Mouse (Mus musculus): Measurements from ENCODE around the gene Ptch2. TPM values are rescaled to one million over a fixed set of nuclear protein-coding genes. Genes with fewer than 3 reads are reported as not detected.

The Ptch2 gene
- polyA plus RNA-seq, 1 experiment, result 5.0 TPM

- H3K4me1 ChIP-seq (ENCODE audit: control insufficient read depth, insufficient read depth, low read length), result peaks cover 7% of the 10 kb centered on the region; the same call in 1 of the 2 replicates
- no peaks in the 10 kb centered on the region for H3K36me3 ChIP-seq (ENCODE audit: control insufficient read depth, insufficient read depth, low read length)
- no peak overlapping the region for H3K27ac ChIP-seq (ENCODE audit: insufficient read depth, low read depth, low read length)
- 68% methylated on average over 9 of the region's 9 CpGs for WGBS
- no peak overlapping the region for H3K4me3 ChIP-seq (ENCODE audit: insufficient read depth, low read depth, low read length)
- H3K27me3 ChIP-seq (replicated peaks; ENCODE audit: control insufficient read depth, insufficient read depth, low read length), result no peaks in the 10 kb centered on the region
- DNase-seq, result no peak
- TF ChIP-seq CTCF (conservative IDR thresholded peaks at IDR 0.05; ENCODE audit: insufficient read depth, insufficient read length, low read depth, low read length) (no peak), POLR2A (IDR thresholded peaks at IDR 0.05; ENCODE audit: low read depth, low read length) (no peak)
These were observed 27.8 kb downstream of the Ptch2 start for GRCm38 (mm10) chr4:117123546-117124217.

- 71% methylated on average over 3 of the region's 3 CpGs for WGBS
- no peak for DNase-seq
- H3K27ac ChIP-seq (ENCODE audit: insufficient read depth, low read depth, low read length), result no peak overlapping the region; the same call in 1 of the 2 replicates
- no peak overlapping the region for H3K4me3 ChIP-seq (ENCODE audit: insufficient read depth, low read depth, low read length)
- no peaks in the 10 kb centered on the region for H3K27me3 ChIP-seq (replicated peaks; ENCODE audit: control insufficient read depth, insufficient read depth, low read length)
- peaks cover 7% of the 10 kb centered on the region; the same call in 1 of the 2 replicates for H3K4me1 ChIP-seq (ENCODE audit: control insufficient read depth, insufficient read depth, low read length)
- TF ChIP-seq POLR2A (IDR thresholded peaks at IDR 0.05; ENCODE audit: low read depth, low read length), result no peak
- TF ChIP-seq CTCF (conservative IDR thresholded peaks at IDR 0.05; ENCODE audit: insufficient read depth, insufficient read length, low read depth, low read length), result no peak
- no peaks in the 10 kb centered on the region for H3K36me3 ChIP-seq (ENCODE audit: control insufficient read depth, insufficient read depth, low read length)
These were observed 28.3 kb downstream of the Ptch2 start for GRCm38 (mm10) chr4:117124218-117124517.

GRCm38 (mm10) chr4:117124518-117125347 is 28.9 kb downstream of the Ptch2 start:
- no peak overlapping the region for H3K4me3 ChIP-seq (ENCODE audit: insufficient read depth, low read depth, low read length)
- TF ChIP-seq CTCF (conservative IDR thresholded peaks at IDR 0.05; ENCODE audit: insufficient read depth, insufficient read length, low read depth, low read length), result no peak
- TF ChIP-seq POLR2A (IDR thresholded peaks at IDR 0.05; ENCODE audit: low read depth, low read length), result no peak
- H3K27ac ChIP-seq (ENCODE audit: insufficient read depth, low read depth, low read length), result peak overlapping the region; percentile 99
- H3K27me3 ChIP-seq (replicated peaks; ENCODE audit: control insufficient read depth, insufficient read depth, low read length), result no peaks in the 10 kb centered on the region
- H3K36me3 ChIP-seq (ENCODE audit: control insufficient read depth, insufficient read depth, low read length), result no peaks in the 10 kb centered on the region
- peak; percentile 59 for DNase-seq
- H3K4me1 ChIP-seq (ENCODE audit: control insufficient read depth, insufficient read depth, low read length), result peaks cover 7% of the 10 kb centered on the region; the same call in 1 of the 2 replicates
- WGBS, result 52% methylated on average over 14 of the region's 14 CpGs

- Histone ChIP-seq H3K4me1 (ENCODE audit: control insufficient read depth, insufficient read depth, low read length) (peaks cover 7% of the 10 kb centered on the region; the same call in 1 of the 2 replicates), H3K4me3 (ENCODE audit: insufficient read depth, low read depth, low read length) (no peak within 1 kb of the TSS), H3K36me3 (ENCODE audit: control insufficient read depth, insufficient read depth, low read length) (no peaks in the 10 kb centered on the region), H3K27me3 (replicated peaks; ENCODE audit: control insufficient read depth, insufficient read depth, low read length) (no peaks in the 10 kb centered on the region), H3K27ac (ENCODE audit: insufficient read depth, low read depth, low read length) (peak within 1 kb of the TSS; percentile 99)
- no peak for TF ChIP-seq CTCF (conservative IDR thresholded peaks at IDR 0.05; ENCODE audit: insufficient read depth, insufficient read length, low read depth, low read length)
- no peak for TF ChIP-seq POLR2A (IDR thresholded peaks at IDR 0.05; ENCODE audit: low read depth, low read length)
- WGBS, result 64% methylated on average over 8 of the region's 8 CpGs
- peak; percentile 67 for DNase-seq
These were observed 29.6 kb downstream of the Ptch2 start, which contains the start of gene Btbd19 for GRCm38 (mm10) chr4:117125348-117125909. Gene Btbd19, minus strand, starts transcription at chr4:117125725.

- peak; percentile 91 for DNase-seq
- 41% methylated on average over 15 of the region's 15 CpGs for WGBS
- Histone ChIP-seq H3K4me1 (ENCODE audit: control insufficient read depth, insufficient read depth, low read length) (peaks cover 7% of the 10 kb centered on the region; the same call in 1 of the 2 replicates), H3K27ac (ENCODE audit: insufficient read depth, low read depth, low read length) (peak overlapping the region; percentile 99), H3K36me3 (ENCODE audit: control insufficient read depth, insufficient read depth, low read length) (no peaks in the 10 kb centered on the region), H3K27me3 (replicated peaks; ENCODE audit: control insufficient read depth, insufficient read depth, low read length) (no peaks in the 10 kb centered on the region), H3K4me3 (ENCODE audit: insufficient read depth, low read depth, low read length) (no peak overlapping the region)
- TF ChIP-seq POLR2A (IDR thresholded peaks at IDR 0.05; ENCODE audit: low read depth, low read length), result no peak
- TF ChIP-seq CTCF (conservative IDR thresholded peaks at IDR 0.05; ENCODE audit: insufficient read depth, insufficient read length, low read depth, low read length), result no peak
These were observed 30.2 kb downstream of the Ptch2 start for GRCm38 (mm10) chr4:117125910-117126674.

- peak within 1 kb of the TSS; percentile 99 for H3K27ac ChIP-seq (ENCODE audit: insufficient read depth, low read depth, low read length)
- TF ChIP-seq CTCF (conservative IDR thresholded peaks at IDR 0.05; ENCODE audit: insufficient read depth, insufficient read length, low read depth, low read length), result no peak
- TF ChIP-seq POLR2A (IDR thresholded peaks at IDR 0.05; ENCODE audit: low read depth, low read length), result no peak
- 0 out of 2 replicates have a peak, but pooled peaks cover 4% of the 10 kb centered on the region for H3K4me1 ChIP-seq (ENCODE audit: control insufficient read depth, insufficient read depth, low read length)
- WGBS, result 81% methylated on average over 9 of the region's 9 CpGs
- H3K4me3 ChIP-seq (ENCODE audit: insufficient read depth, low read depth, low read length), result no peak within 1 kb of the TSS
- no peak for DNase-seq
- H3K36me3 ChIP-seq (ENCODE audit: control insufficient read depth, insufficient read depth, low read length), result no peaks in the 10 kb centered on the region
- no peaks in the 10 kb centered on the region for H3K27me3 ChIP-seq (replicated peaks; ENCODE audit: control insufficient read depth, insufficient read depth, low read length)
These were observed 30.9 kb downstream of the Ptch2 start, which contains the start of gene Tctex1d4 for GRCm38 (mm10) chr4:117126675-117127290. Gene Tctex1d4, plus strand, starts transcription at chr4:117126794.

Data from kidney, adult 2 months (tissue).